ENCODE assay signal across 8 mouse cellular contexts in the genomic region with DNA sequence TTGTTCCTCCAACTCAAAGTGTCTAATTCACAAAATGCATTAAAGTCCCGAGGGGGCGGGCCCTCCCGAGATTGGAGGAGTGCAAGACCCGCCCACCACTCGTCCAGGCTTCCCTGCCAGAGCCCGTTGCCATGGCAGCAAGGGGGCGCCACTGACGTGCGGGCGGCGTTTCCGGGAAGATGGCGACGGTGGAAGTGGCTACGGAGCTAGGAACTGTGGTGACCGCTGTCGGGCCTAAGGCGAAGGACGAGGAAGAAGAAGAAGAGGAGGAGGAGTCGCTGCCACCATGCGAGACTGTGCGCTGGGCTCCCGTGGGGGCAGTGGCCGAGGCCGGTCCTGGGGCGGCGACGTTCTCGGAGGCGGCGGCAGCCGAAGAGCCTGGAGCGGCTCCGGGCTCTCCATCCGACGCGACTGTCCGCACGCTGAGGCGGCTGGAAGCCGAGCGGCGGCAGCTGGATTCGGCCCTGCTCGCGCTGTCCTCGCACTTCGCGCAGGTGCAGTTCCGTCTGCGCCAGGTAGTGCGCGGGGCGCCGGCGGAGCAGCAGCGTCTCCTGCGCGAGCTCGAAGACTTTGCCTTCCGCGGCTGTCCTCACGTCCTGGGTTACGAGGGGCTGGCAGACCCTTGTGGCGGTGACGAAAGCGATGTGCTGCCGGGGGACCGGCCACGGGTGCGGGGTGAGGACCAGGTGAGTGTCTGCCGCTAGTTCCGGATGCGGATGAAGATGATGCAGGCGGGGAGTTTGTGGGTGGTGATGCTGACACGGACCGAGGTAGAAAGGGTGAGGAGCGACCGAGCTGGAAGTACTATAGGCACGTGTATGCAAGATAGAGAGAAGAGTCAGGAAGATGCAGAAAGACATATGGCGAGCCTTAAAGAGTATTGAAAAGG. TPM values are rescaled to one million over a fixed set of nuclear protein-coding genes. Genes with fewer than 3 reads are reported as not detected.
DNase-seq lines count a peak whose midpoint lies in the region; ATAC-seq and TF ChIP-seq lines count a peak whose summit lies in the region.

A gene (plus strand): TSS at position 161 of the 889 bp plus-strand sequence.
A gene (minus strand): TSS at position 409 of the 889 bp plus-strand sequence.

- WGBS in forebrain, embryonic 11.5 days: under 1% methylated on average over 80 of the region's 81 CpGs
- WGBS in heart, embryonic 16.5 days: under 1% methylated on average over 81 of the region's 81 CpGs
- under 1% methylated on average over 81 of the region's 81 CpGs for WGBS in liver, embryonic 15.5 days (ENCODE audit: insufficient replicate concordance)
- WGBS in neural tube, embryonic 12.5 days: under 1% methylated on average over 81 of the region's 81 CpGs

- H3K9me3 ChIP-seq in CH12.LX (replicated peaks; ENCODE audit: low read length): peaks cover under 1% of the 10 kb centered on the region
- H3K9me3 ChIP-seq in forebrain, embryonic 11.5 days (ENCODE audit: control insufficient read depth, low read length): no peaks in the 10 kb centered on the region
- H3K9me3 ChIP-seq in heart, embryonic 16.5 days (replicated peaks; ENCODE audit: control insufficient read depth, low read length): no peaks in the 10 kb centered on the region
- no peaks in the 10 kb centered on the region for H3K9me3 ChIP-seq in liver, embryonic 15.5 days (replicated peaks)
- no peaks in the 10 kb centered on the region for H3K9me3 ChIP-seq in neural tube, embryonic 12.5 days

- TF ChIP-seq CTCF in CH12.LX (conservative IDR thresholded peaks at IDR 0.05 in 1 of 2, IDR thresholded peaks at IDR 0.05 in 1 of 2; ENCODE audit: low read depth in 2 of 2, low read length in 2 of 2): peak in 1 of 2 experiments; percentile 36; a peak in 2 of 4 replicates

- no peak for TF ChIP-seq EP300 in CH12.LX (IDR thresholded peaks at IDR 0.05; ENCODE audit: low read length)

- peak within 1 kb of the TSS; percentile 29 for H3K27ac ChIP-seq in CH12.LX (ENCODE audit: insufficient read depth, low read depth)
- H3K27ac ChIP-seq in forebrain, embryonic 11.5 days (ENCODE audit: low read depth, low read length): peak within 1 kb of the TSS; percentile 8
- H3K27ac ChIP-seq in heart, embryonic 16.5 days (ENCODE audit: low read length): peak within 1 kb of the TSS; percentile 98
- peak within 1 kb of the TSS; percentile 80 for H3K27ac ChIP-seq in liver, embryonic 15.5 days (replicated peaks)
- H3K27ac ChIP-seq in neural tube, embryonic 12.5 days: peak within 1 kb of the TSS; percentile 57

- peak; percentile 99 for DNase-seq in CH12.LX (ENCODE audit: extremely low read depth)
- DNase-seq in c-Kit-positive CD71-positive TER-119-negative erythroid progenitor cells, embryonic 14.5 days (ENCODE audit: low read depth): peak; percentile 95
- peak; percentile 99 for DNase-seq in forebrain, embryonic 11.5 days (ENCODE audit: low spot score)
- peak; percentile 99 to 100 for DNase-seq in kidney, postnatal 36 days
- DNase-seq in telencephalon, adult 2 months (ENCODE audit: low read depth, low spot score): peak; percentile 92

- TF ChIP-seq POLR2A in CH12.LX (IDR thresholded peaks at IDR 0.05; ENCODE audit: low read depth, low read length): peak; percentile 83

- peak within 1 kb of the TSS; percentile 78 to 92 (median 80) for H3K4me3 ChIP-seq in CH12.LX (replicated peaks in 1 of 3; ENCODE audit: low read depth in 2 of 3, low read length in 2 of 3, poor library complexity in 1 of 3)
- H3K4me3 ChIP-seq in forebrain, embryonic 11.5 days (ENCODE audit: low read depth, low read length): peak within 1 kb of the TSS; percentile 95
- H3K4me3 ChIP-seq in heart, embryonic 16.5 days (ENCODE audit: low read length): peak within 1 kb of the TSS; percentile 100
- H3K4me3 ChIP-seq in liver, embryonic 15.5 days (replicated peaks): peak within 1 kb of the TSS; percentile 94
- peak within 1 kb of the TSS; percentile 98 for H3K4me3 ChIP-seq in neural tube, embryonic 12.5 days

- no peaks in the 10 kb centered on the region for H3K27me3 ChIP-seq in CH12.LX (replicated peaks)
- H3K27me3 ChIP-seq in forebrain, embryonic 11.5 days (ENCODE audit: control insufficient read depth, insufficient read depth, low read length): no peaks in the 10 kb centered on the region
- H3K27me3 ChIP-seq in heart, embryonic 16.5 days (ENCODE audit: control insufficient read depth, insufficient read depth, low read length): no peaks in the 10 kb centered on the region
- no peaks in the 10 kb centered on the region for H3K27me3 ChIP-seq in liver, embryonic 15.5 days
- no peaks in the 10 kb centered on the region for H3K27me3 ChIP-seq in neural tube, embryonic 12.5 days (replicated peaks)

- peaks cover 4 to 26% of the 10 kb centered on the region in 2 experiments for H3K36me3 ChIP-seq in CH12.LX (replicated peaks in 1 of 2; ENCODE audit: control insufficient read depth in 1 of 2, insufficient read depth in 1 of 2, low read length in 1 of 2)
- peaks cover 4% of the 10 kb centered on the region; the same call in 1 of the 2 replicates for H3K36me3 ChIP-seq in forebrain, embryonic 11.5 days (ENCODE audit: control insufficient read depth, insufficient read depth, low read length)
- peaks cover 11% of the 10 kb centered on the region for H3K36me3 ChIP-seq in heart, embryonic 16.5 days (ENCODE audit: control insufficient read depth, insufficient read depth)
- H3K36me3 ChIP-seq in liver, embryonic 15.5 days (replicated peaks): peaks cover 10% of the 10 kb centered on the region
- peaks cover 12% of the 10 kb centered on the region for H3K36me3 ChIP-seq in neural tube, embryonic 12.5 days

- no peak for TF ChIP-seq RAD21 in CH12.LX (IDR thresholded peaks at IDR 0.05; ENCODE audit: low read depth, low read length)

- H3K4me1 ChIP-seq in CH12.LX (ENCODE audit: control insufficient read depth in 1 of 2, insufficient read depth in 2 of 2): peaks cover 11 to 35% of the 10 kb centered on the region in 2 experiments
- H3K4me1 ChIP-seq in forebrain, embryonic 11.5 days (replicated peaks; ENCODE audit: control insufficient read depth, insufficient read depth, low read length): peaks cover 7% of the 10 kb centered on the region; the same call in 1 of the 2 replicates
- H3K4me1 ChIP-seq in heart, embryonic 16.5 days (ENCODE audit: control insufficient read depth, insufficient read depth, low read length): peaks cover 15% of the 10 kb centered on the region
- H3K4me1 ChIP-seq in liver, embryonic 15.5 days (replicated peaks): peaks cover 34% of the 10 kb centered on the region
- peaks cover 26% of the 10 kb centered on the region for H3K4me1 ChIP-seq in neural tube, embryonic 12.5 days

- peak within 1 kb of the TSS; percentile 60 for H3K9ac ChIP-seq in CH12.LX (ENCODE audit: insufficient read depth, low read depth)
- H3K9ac ChIP-seq in forebrain, embryonic 11.5 days (ENCODE audit: low read length): peak within 1 kb of the TSS; percentile 78
- peak within 1 kb of the TSS; percentile 94 for H3K9ac ChIP-seq in heart, embryonic 16.5 days (ENCODE audit: low read length)
- H3K9ac ChIP-seq in liver, embryonic 15.5 days: peak within 1 kb of the TSS; percentile 80
- peak within 1 kb of the TSS; percentile 85 for H3K9ac ChIP-seq in neural tube, embryonic 12.5 days

- in situ Hi-C loops in CH12.LX (cut with MboI; ENCODE audit: low pct_ligation_motif_present, low pct_unique_long_range_greater_than_20kb, low sequenced_read_pairs): no loop called here

- peak; percentile 95 for ATAC-seq in forebrain, embryonic 11.5 days (replicated peaks; ENCODE audit: low FRiP score)
- peak; percentile 90 for ATAC-seq in heart, embryonic 16.5 days (replicated peaks; ENCODE audit: extremely low read depth, insufficient read depth, low FRiP score)
- peak; percentile 88 for ATAC-seq in liver, embryonic 15.5 days (ENCODE audit: insufficient read depth)
- peak; percentile 95 for ATAC-seq in neural tube, embryonic 12.5 days (ENCODE audit: low FRiP score, low read depth)

- dilution Hi-C loops in CH12.LX (cut with MboI; ENCODE audit: extremely low pct_ligation_motif_present, extremely low pct_unique_long_range_greater_than_20kb, low sequenced_read_pairs): no loop called here

- H3K79me2 ChIP-seq in CH12.LX (replicated peaks; ENCODE audit: control insufficient read depth, extremely low read depth, insufficient read depth, poor library complexity, severe bottlenecking): peaks cover 7% of the 10 kb centered on the region

- peak within 1 kb of the TSS; percentile 87 for H3K4me2 ChIP-seq in CH12.LX (ENCODE audit: insufficient read depth, low read depth, poor library complexity, severe bottlenecking)
- H3K4me2 ChIP-seq in forebrain, embryonic 11.5 days (ENCODE audit: low read depth, low read length, severe bottlenecking): peak within 1 kb of the TSS; percentile 84
- peak within 1 kb of the TSS; percentile 84 for H3K4me2 ChIP-seq in heart, embryonic 16.5 days (ENCODE audit: low read depth, low read length)
- peak within 1 kb of the TSS; percentile 97 for H3K4me2 ChIP-seq in liver, embryonic 15.5 days
- peak within 1 kb of the TSS; percentile 95 for H3K4me2 ChIP-seq in neural tube, embryonic 12.5 days (replicated peaks)

TF ChIP-seq in CH12.LX, 34 proteins besides CTCF, POLR2A, EP300 and RAD21 (continues in another document):
- TF ChIP-seq JUN (IDR thresholded peaks at IDR 0.05; ENCODE audit: insufficient read depth, low read depth, low read length) (no peak), MYC (IDR thresholded peaks at IDR 0.05; ENCODE audit: low read depth, low read length) (no peak), NRF1 (IDR thresholded peaks at IDR 0.05; ENCODE audit: low read depth, low read length) (peak; percentile 64), ZNF384 (IDR thresholded peaks at IDR 0.05; ENCODE audit: low read depth, low read length) (no peak), NELFE (IDR thresholded peaks at IDR 0.05; ENCODE audit: low read depth, low read length) (peak; percentile 56), POLR2AphosphoS2 (IDR thresholded peaks at IDR 0.05; ENCODE audit: low read depth, low read length) (no peak)

RNA-seq across cellular contexts. Expression of the first gene that starts in this region (rescaled TPM):
- total RNA-seq in CH12.LX (2012; rRNA removed) (10.1 and 10.7 TPM in 2 replicates), CH12.LX (2014; rRNA removed) (6.4 and 6.8 TPM in 2 replicates)
- polyA plus RNA-seq in CH12.LX (2012; ENCODE audit: insufficient read length, low read depth): 12.7 and 13.5 TPM in 2 replicates
- polyA plus RNA-seq in forebrain, embryonic 11.5 days (2014; fragmentation: Nextera tagmentation; extraction: Ambion mirVana): 22.5 and 24.5 TPM in 2 replicates
- polyA plus RNA-seq in heart, embryonic 16.5 days (2015; fragmentation: Nextera tagmentation; extraction: Ambion mirVana): 15.4 and 17.0 TPM in 2 replicates
- polyA plus RNA-seq in liver, embryonic 15.5 days (2015; fragmentation: Nextera tagmentation; extraction: Ambion mirVana): 5.7 TPM in 2 replicates
- polyA plus RNA-seq in neural tube, embryonic 12.5 days (2016; fragmentation: Nextera tagmentation; extraction: Ambion mirVana): 28.2 and 29.0 TPM in 2 replicates

RNA-seq across cellular contexts. Expression of the second gene that starts in this region (rescaled TPM):
- 2.3 and 2.4 TPM in 2 replicates for total RNA-seq in CH12.LX (2012; rRNA removed)
- total RNA-seq in CH12.LX (2014; rRNA removed): 1.9 and 2.3 TPM in 2 replicates
- polyA plus RNA-seq in CH12.LX (2012; ENCODE audit: insufficient read length, low read depth): 2.2 and 3.0 TPM in 2 replicates
- polyA plus RNA-seq in forebrain, embryonic 11.5 days (2014; fragmentation: Nextera tagmentation; extraction: Ambion mirVana): 1.6 and 2.7 TPM in 2 replicates
- 78.9 and 83.6 TPM in 2 replicates for polyA plus RNA-seq in heart, embryonic 16.5 days (2015; fragmentation: Nextera tagmentation; extraction: Ambion mirVana)
- polyA plus RNA-seq in liver, embryonic 15.5 days (2015; fragmentation: Nextera tagmentation; extraction: Ambion mirVana): 1.3 and 1.4 TPM in 2 replicates
- 3.2 and 4.4 TPM in 2 replicates for polyA plus RNA-seq in neural tube, embryonic 12.5 days (2016; fragmentation: Nextera tagmentation; extraction: Ambion mirVana)

Comparison
In these comparisons a context has a peak if more than half of its experiments do, and no peak if none do; other contexts are left out.
1. Peak in every context shown above with its lines: DNase-seq, ATAC-seq, H3K4me3 ChIP-seq and H3K27ac ChIP-seq.
2. RNA of the second gene that starts in this region (polyA plus RNA-seq): 78.9 to 83.6 TPM in heart, embryonic 16.5 days; 3.2 to 4.4 TPM in neural tube, embryonic 12.5 days, 2.2 to 3.0 TPM in CH12.LX, 1.6 to 2.7 TPM in forebrain, embryonic 11.5 days and 1.3 to 1.4 TPM in liver, embryonic 15.5 days; every median in the first group is over 10 times any median in the second.
3. H3K27ac ChIP-seq: peak in every context shown above with its lines; median percentile 98 in heart, embryonic 16.5 days; 80 in liver, embryonic 15.5 days; 57 in neural tube, embryonic 12.5 days; 29 in CH12.LX; 8 in forebrain, embryonic 11.5 days.